Mouse (Mus musculus): ENCODE results near the gene Hapln1.

DNA sequence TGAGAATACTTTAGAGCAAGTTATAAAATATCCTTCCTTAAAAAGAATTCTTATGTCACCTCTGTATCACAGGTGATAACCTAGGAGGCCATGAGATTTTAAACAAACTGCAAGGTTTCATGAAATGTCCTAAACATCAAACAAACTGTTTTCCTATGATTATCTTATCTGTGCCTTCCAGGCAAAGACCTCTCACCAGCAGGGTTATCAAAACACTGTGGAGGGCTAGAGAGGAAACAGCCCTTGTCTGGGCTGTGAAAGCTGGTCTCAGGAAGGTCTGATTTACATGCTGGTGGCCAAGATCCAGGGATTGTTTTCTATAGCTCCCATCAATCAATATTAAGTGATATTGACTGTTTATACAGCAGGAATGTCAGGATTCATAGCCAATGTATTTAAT lies 46.4 kb upstream of the Hapln1 start:
- TF ChIP-seq CTCF (IDR thresholded peaks at IDR 0.05; ENCODE audit: extremely low read depth, insufficient read depth, low read length) (no peak), POLR2A (IDR thresholded peaks at IDR 0.05; ENCODE audit: extremely low read depth, insufficient read depth, low read length) (no peak)
